ENCODE assay signal across 11 mouse cellular contexts in genomic region chr13:101062582-101062981, GRCm38 (mm10).
DNase-seq lines count a peak whose midpoint lies in the region; ATAC-seq and TF ChIP-seq lines count a peak whose summit lies in the region.
"Had no signal": no experiment of that assay in that cellular context is flagged by ENCODE, and none has a peak within 500 bp of the region (broad histone marks: within the 10 kb centered on the region; RNA-seq: fewer than 3 reads in every experiment).

No protein-coding gene starts in this region.

- 47% methylated on average over 8 of the region's 8 CpGs for WGBS in intestine, embryonic 15.5 days
- WGBS in intestine, embryonic 16.5 days: 51% methylated on average over 8 of the region's 8 CpGs
- 42% methylated on average over 8 of the region's 8 CpGs for WGBS in embryonic facial prominence, embryonic 11.5 days
- 35% methylated on average over 8 of the region's 8 CpGs for WGBS in limb, embryonic 12.5 days
- WGBS in stomach, embryonic 14.5 days: 47% methylated on average over 8 of the region's 8 CpGs
- WGBS in liver, postnatal 0 days (ENCODE audit: insufficient replicate concordance): 68% methylated on average over 8 of the region's 8 CpGs

- TF ChIP-seq EP300 in liver, postnatal 0 days (IDR thresholded peaks at IDR 0.05; ENCODE audit: low read depth): no peak

- H3K9me3 ChIP-seq in intestine, embryonic 15.5 days: no peaks in the 10 kb centered on the region
- H3K9me3 ChIP-seq in intestine, embryonic 16.5 days (ENCODE audit: control insufficient read depth, low read length): no peaks in the 10 kb centered on the region
- H3K9me3 ChIP-seq in embryonic facial prominence, embryonic 11.5 days (replicated peaks; ENCODE audit: control insufficient read depth, low read length): no peaks in the 10 kb centered on the region
- H3K9me3 ChIP-seq in limb, embryonic 12.5 days: no peaks in the 10 kb centered on the region
- no peaks in the 10 kb centered on the region for H3K9me3 ChIP-seq in stomach, embryonic 14.5 days (ENCODE audit: control insufficient read depth, low read depth, low read length)
- H3K9me3 ChIP-seq in liver, postnatal 0 days (ENCODE audit: low read length): no peaks in the 10 kb centered on the region
- H3K9me3 ChIP-seq: liver, embryonic 13.5 days had no signal

- no peak for TF ChIP-seq CTCF in liver, postnatal 0 days (IDR thresholded peaks at IDR 0.05; ENCODE audit: low read depth)

- 0 out of 2 replicates have a peak, but pooled peaks have one; percentile 45 for ATAC-seq in intestine, embryonic 15.5 days
- no peak for ATAC-seq in intestine, embryonic 16.5 days
- 0 out of 2 replicates have a peak, but pooled peaks have one; percentile 44 for ATAC-seq in embryonic facial prominence, embryonic 11.5 days (replicated peaks; ENCODE audit: insufficient number of reproducible peaks, low FRiP score, low TSS enrichment, low read depth)
- no peak for ATAC-seq in limb, embryonic 12.5 days (ENCODE audit: insufficient number of reproducible peaks, insufficient read depth, low FRiP score, low TSS enrichment, low read depth)
- peak; percentile 49; the same call in 1 of the 2 replicates for ATAC-seq in stomach, embryonic 14.5 days (ENCODE audit: insufficient number of reproducible peaks, insufficient read depth, low FRiP score, low read depth)
- no peak for ATAC-seq in liver, postnatal 0 days

- H3K27ac ChIP-seq in intestine, embryonic 15.5 days: no peak overlapping the region
- H3K27ac ChIP-seq in intestine, embryonic 16.5 days (ENCODE audit: low read length): no peak overlapping the region
- no peak overlapping the region for H3K27ac ChIP-seq in embryonic facial prominence, embryonic 11.5 days (replicated peaks; ENCODE audit: low read depth, low read length)
- 0 out of 2 replicates have a peak overlapping the region, but pooled peaks have one; percentile 12 for H3K27ac ChIP-seq in limb, embryonic 12.5 days
- H3K27ac ChIP-seq in stomach, embryonic 14.5 days (ENCODE audit: low read length): no peak overlapping the region
- no peak overlapping the region for H3K27ac ChIP-seq in liver, postnatal 0 days (ENCODE audit: low read depth)
- H3K27ac ChIP-seq: liver, embryonic 13.5 days had no signal

- H3K4me1 ChIP-seq in intestine, embryonic 15.5 days (replicated peaks): no peaks in the 10 kb centered on the region
- no peaks in the 10 kb centered on the region for H3K4me1 ChIP-seq in intestine, embryonic 16.5 days (ENCODE audit: control insufficient read depth, insufficient read depth, low read length)
- no peaks in the 10 kb centered on the region for H3K4me1 ChIP-seq in embryonic facial prominence, embryonic 11.5 days (ENCODE audit: control insufficient read depth, insufficient read depth, low read length)
- H3K4me1 ChIP-seq in limb, embryonic 12.5 days (replicated peaks): peaks cover 23% of the 10 kb centered on the region
- no peaks in the 10 kb centered on the region for H3K4me1 ChIP-seq in stomach, embryonic 14.5 days (ENCODE audit: control insufficient read depth, insufficient read depth, low read length)
- H3K4me1 ChIP-seq in liver, postnatal 0 days (ENCODE audit: insufficient read depth): no peaks in the 10 kb centered on the region
- H3K4me1 ChIP-seq: liver, embryonic 13.5 days had no signal

- DNase-seq in embryonic facial prominence, embryonic 11.5 days (ENCODE audit: low spot score): peak; percentile 69
- no peak for DNase-seq in liver, postnatal 0 days
- DNase-seq in thymus, postnatal 0 days (ENCODE audit: low spot score): no peak
- DNase-seq: heart, postnatal 4 days; liver, embryonic 13.5 days; thymus, postnatal 25 days had no signal

- H3K9ac ChIP-seq in intestine, embryonic 15.5 days: no peak overlapping the region
- no peak overlapping the region for H3K9ac ChIP-seq in intestine, embryonic 16.5 days (ENCODE audit: low read depth, low read length)
- no peak overlapping the region for H3K9ac ChIP-seq in embryonic facial prominence, embryonic 11.5 days (replicated peaks; ENCODE audit: low read length)
- no peak overlapping the region for H3K9ac ChIP-seq in limb, embryonic 12.5 days (replicated peaks)
- no peak overlapping the region for H3K9ac ChIP-seq in stomach, embryonic 14.5 days (replicated peaks; ENCODE audit: low read depth, low read length)
- no peak overlapping the region for H3K9ac ChIP-seq in liver, postnatal 0 days (replicated peaks)
- H3K9ac ChIP-seq: liver, embryonic 13.5 days had no signal

- H3K27me3 ChIP-seq in intestine, embryonic 15.5 days (replicated peaks): no peaks in the 10 kb centered on the region
- H3K27me3 ChIP-seq in intestine, embryonic 16.5 days (replicated peaks; ENCODE audit: control insufficient read depth, insufficient read depth, low read length): no peaks in the 10 kb centered on the region
- H3K27me3 ChIP-seq in embryonic facial prominence, embryonic 11.5 days (ENCODE audit: control insufficient read depth, insufficient read depth, low read length): no peaks in the 10 kb centered on the region
- H3K27me3 ChIP-seq in limb, embryonic 12.5 days: peaks cover 8% of the 10 kb centered on the region
- no peaks in the 10 kb centered on the region for H3K27me3 ChIP-seq in stomach, embryonic 14.5 days (ENCODE audit: control insufficient read depth, insufficient read depth, low read length)
- H3K27me3 ChIP-seq in liver, postnatal 0 days (ENCODE audit: insufficient read depth, low read length): no peaks in the 10 kb centered on the region
- H3K27me3 ChIP-seq: liver, embryonic 13.5 days had no signal

- H3K4me2 ChIP-seq in intestine, embryonic 15.5 days (replicated peaks): no peak overlapping the region
- no peak overlapping the region for H3K4me2 ChIP-seq in intestine, embryonic 16.5 days (ENCODE audit: low read depth, low read length)
- H3K4me2 ChIP-seq in embryonic facial prominence, embryonic 11.5 days (ENCODE audit: low read depth, low read length): no peak overlapping the region
- H3K4me2 ChIP-seq in limb, embryonic 12.5 days: no peak overlapping the region
- H3K4me2 ChIP-seq in stomach, embryonic 14.5 days (replicated peaks; ENCODE audit: low read depth, low read length): no peak overlapping the region
- H3K4me2 ChIP-seq in liver, postnatal 0 days (ENCODE audit: low read depth, low read length): no peak overlapping the region
- H3K4me2 ChIP-seq: liver, embryonic 13.5 days had no signal

- no peaks in the 10 kb centered on the region for H3K36me3 ChIP-seq in intestine, embryonic 15.5 days
- H3K36me3 ChIP-seq in intestine, embryonic 16.5 days (ENCODE audit: control insufficient read depth, insufficient read depth, low read length): no peaks in the 10 kb centered on the region
- no peaks in the 10 kb centered on the region for H3K36me3 ChIP-seq in embryonic facial prominence, embryonic 11.5 days (replicated peaks; ENCODE audit: control insufficient read depth, insufficient read depth, low read depth, low read length)
- no peaks in the 10 kb centered on the region for H3K36me3 ChIP-seq in limb, embryonic 12.5 days
- no peaks in the 10 kb centered on the region for H3K36me3 ChIP-seq in stomach, embryonic 14.5 days (ENCODE audit: control insufficient read depth, insufficient read depth, low read length)
- no peaks in the 10 kb centered on the region for H3K36me3 ChIP-seq in liver, postnatal 0 days (replicated peaks; ENCODE audit: insufficient read depth, low read length)
- H3K36me3 ChIP-seq: liver, embryonic 13.5 days had no signal

- no peak overlapping the region for H3K4me3 ChIP-seq in intestine, embryonic 15.5 days (replicated peaks)
- H3K4me3 ChIP-seq in intestine, embryonic 16.5 days (ENCODE audit: low read length): no peak overlapping the region
- H3K4me3 ChIP-seq in embryonic facial prominence, embryonic 11.5 days (ENCODE audit: low read depth, low read length): no peak overlapping the region
- H3K4me3 ChIP-seq in limb, embryonic 12.5 days (replicated peaks): no peak overlapping the region
- no peak overlapping the region for H3K4me3 ChIP-seq in stomach, embryonic 14.5 days (ENCODE audit: low read depth, low read length)
- no peak overlapping the region for H3K4me3 ChIP-seq in liver, postnatal 0 days (ENCODE audit: low read depth, low read length)
- H3K4me3 ChIP-seq: liver, embryonic 13.5 days; myocyte had no signal

Comparison
In these comparisons a context has a peak if more than half of its experiments do, and no peak if none do; other contexts are left out.
1. ATAC-seq: peak in intestine, embryonic 15.5 days (single experiment), embryonic facial prominence, embryonic 11.5 days (single experiment) and stomach, embryonic 14.5 days (single experiment); none in intestine, embryonic 16.5 days (single experiment), limb, embryonic 12.5 days (single experiment) and liver, postnatal 0 days (single experiment).